Mouse (Mus musculus) erythroblast, adult 5-6 weeks (primary cell): ENCODE results near the gene Sys1. TPM values are rescaled to one million over a fixed set of nuclear protein-coding genes. Genes with fewer than 3 reads are reported as not detected.

ENCODE experiments used
- ATAC-seq: replicated peaks from 2 replicates; pipeline ENCODE4 v1.8.0; 2016; ENCODE audit warnings: moderate number of reproducible peaks, mild to moderate bottlenecking, moderate TSS enrichment, inconsistent platforms; ENCODE audit not compliant: poor library complexity, low FRiP score, severe bottlenecking
- total RNA-seq, 2 experiments: library from RNA; stranded (forward) in 1 of 2; stranded (reverse) in 1 of 2; fragments of 150-400 nt in 1 of 2; fragments of 200-764, 138-1000 nt in 1 of 2; gene quantifications; 2 replicates each; pipeline versions ENCODE4 v1.2.3 to v1.2.4; 2015 to 2017; ENCODE audit warnings: low replicate concordance in 2 of 2

Sys1 gene
- total RNA-seq, 2 experiments from 2014 or later = 3.7 to 7.1 TPM

GRCm38 (mm10) chr2:164487812-164488211 lies 31.0 kb downstream of the Sys1 start:
- no peak for ATAC-seq

- no peak for ATAC-seq
Measured at GRCm38 (mm10) chr2:164494126-164494525, 37.4 kb downstream of the Sys1 start.

- ATAC-seq = no peak
Measured at GRCm38 (mm10) chr2:164496331-164496730, 39.6 kb downstream of the Sys1 start.

GRCm38 (mm10) chr2:164496847-164497690 lies 40.3 kb downstream of the Sys1 start, which contains the start of gene Pigt:
Pigt (plus strand) TSS chr2:164497520.
- ATAC-seq = peak; percentile 100

DNA sequence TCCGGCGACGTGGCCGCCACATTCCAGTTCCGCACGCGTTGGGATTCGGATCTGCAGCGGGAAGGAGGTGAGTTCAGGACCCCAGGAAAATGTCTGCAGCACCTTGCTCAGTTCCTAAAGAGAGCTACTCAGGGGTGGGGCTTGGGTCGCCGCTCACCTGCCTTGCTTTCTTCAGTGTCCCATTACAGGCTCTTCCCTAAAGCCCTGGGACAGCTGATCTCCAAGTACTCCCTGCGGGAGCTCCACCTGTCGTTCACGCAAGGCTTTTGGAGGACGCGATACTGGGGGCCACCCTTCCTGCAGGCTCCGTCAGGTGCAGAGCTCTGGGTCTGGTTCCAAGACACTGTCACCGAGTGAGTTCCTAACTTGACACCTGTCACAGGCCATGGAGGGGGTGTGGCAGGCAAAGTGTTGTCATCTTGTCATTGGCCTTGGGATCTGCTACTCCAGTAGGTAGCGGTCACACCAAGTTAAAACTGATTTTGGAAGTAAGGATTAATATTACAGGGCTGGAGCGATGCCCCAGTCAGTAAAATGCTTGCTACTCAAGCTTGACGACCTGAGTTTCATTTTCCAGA lies 41.0 kb downstream of the Sys1 start:
- peak; percentile 17; the same call in 1 of the 2 replicates for ATAC-seq

DNA sequence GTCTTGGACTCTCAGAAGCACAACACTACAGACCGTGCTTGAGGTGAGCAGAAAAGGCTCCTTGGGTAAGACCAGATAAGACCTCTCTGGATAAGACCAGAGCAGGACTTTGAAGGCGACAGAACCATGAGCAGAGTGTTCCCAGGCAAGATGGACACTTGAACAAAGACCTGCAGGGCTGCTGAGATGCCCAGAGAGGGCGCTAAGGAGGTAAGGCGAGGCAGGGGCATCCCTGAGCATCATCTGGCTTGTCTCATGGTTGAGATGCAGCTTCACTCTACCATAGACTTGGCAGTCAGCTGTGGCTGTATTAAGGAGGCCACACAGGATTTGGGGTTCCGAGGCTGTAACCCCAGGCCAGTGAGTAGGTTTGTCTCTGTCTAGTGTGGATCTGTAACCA lies 42.6 kb downstream of the Sys1 start:
- ATAC-seq = no peak

DNA sequence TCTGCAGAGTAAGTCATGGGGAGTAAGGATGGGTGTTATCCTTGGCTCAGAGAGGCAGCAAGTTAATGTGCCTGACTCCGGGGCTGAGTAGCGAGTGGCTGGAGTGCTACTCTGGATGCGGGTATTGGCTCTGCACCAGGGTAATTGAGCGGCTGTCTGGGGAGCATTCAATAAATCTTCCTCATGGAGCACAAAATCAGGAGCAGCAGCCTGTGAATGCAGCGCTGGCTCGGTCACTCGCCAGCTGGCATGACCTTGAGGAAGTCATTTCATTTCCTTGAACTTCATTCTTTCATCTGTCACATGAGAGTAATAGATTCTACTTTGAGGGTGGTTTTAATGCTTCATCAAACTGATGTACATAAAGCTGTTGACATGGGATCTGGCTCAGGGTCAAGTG lies 43.7 kb downstream of the Sys1 start:
- no peak for ATAC-seq

DNA sequence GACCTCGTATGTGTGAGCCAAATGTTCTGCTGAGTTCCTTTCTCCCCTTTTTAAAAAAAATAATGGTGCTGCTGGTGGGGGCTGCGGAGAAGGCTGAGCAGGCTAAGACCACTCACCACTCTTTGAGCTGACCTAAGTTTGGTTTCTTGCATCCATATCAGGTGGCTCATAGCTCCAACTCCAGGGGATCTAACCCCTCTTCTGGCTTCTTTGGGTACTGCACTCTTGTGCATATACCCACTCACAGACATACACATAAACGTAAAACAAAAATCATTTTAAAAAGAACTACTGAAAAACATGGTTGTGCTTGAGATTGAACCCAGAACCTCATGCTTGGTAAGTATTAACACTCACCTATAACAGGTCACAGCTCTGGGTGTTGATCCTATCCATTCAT lies 48.2 kb downstream of the Sys1 start:
- ATAC-seq = no peak

DNA sequence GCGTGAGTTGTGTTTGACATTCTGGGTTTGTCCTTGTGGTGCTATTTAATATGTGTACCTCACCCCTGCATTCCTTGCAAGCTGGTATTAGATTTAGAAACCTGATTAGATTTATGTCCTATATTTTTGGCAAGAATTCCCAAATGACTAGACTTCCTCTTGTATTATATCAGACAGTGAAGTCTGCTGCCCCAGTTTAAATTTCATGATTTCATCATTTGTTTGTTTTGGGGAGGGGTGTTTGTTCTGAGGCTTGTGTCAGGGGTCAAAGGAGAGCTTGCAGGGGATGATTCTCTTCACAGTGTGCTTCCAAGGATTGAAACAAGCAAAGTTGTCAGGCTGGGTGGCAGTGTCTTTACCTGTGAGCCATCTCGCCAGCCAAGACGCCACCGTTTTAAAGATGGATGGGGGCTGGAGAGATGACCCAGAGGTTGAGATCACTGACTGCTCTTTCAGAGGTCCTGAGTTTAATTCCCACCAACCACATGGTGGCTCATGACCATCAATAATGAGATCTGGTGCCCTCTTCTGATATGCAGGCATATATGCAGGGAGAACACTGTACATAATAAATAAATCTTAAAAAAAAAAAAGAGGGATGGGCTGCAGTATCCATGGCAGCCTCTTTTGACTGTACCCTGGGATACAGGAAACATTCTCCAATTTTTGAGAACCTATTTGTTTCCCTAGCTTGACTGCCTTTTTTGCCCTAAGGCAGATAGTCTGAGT lies 49.0 kb downstream of the Sys1 start:
- no peak for ATAC-seq

DNA sequence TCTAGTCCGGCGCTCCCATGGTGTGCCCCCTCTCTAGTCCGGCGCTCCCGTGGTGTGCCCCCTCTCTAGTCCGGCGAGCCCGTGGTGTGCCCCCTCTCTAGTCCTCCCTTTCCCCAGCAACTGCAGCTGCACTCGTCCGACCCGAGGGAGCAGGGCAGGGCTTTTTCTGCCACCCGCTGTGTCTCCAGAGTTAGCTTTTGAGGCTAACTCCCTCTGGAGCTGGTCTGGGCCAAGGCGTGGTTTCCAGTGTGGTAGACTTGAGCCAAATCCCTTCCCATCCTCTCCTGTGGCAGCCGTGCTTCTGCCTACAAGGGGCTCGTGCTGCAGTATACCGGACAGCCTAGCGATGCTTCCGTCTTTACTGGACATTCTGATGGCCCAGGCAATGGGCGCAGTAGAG lies 51.0 kb downstream of the Sys1 start:
- ATAC-seq = no peak

GRCm38 (mm10) chr2:164510621-164511190 lies 53.9 kb downstream of the Sys1 start:
- ATAC-seq = no peak

- no peak for ATAC-seq
Measured at GRCm38 (mm10) chr2:164512121-164512909, 55.6 kb downstream of the Sys1 start.

- ATAC-seq = no peak
Measured at GRCm38 (mm10) chr2:164513389-164513788, 56.6 kb downstream of the Sys1 start.

DNA sequence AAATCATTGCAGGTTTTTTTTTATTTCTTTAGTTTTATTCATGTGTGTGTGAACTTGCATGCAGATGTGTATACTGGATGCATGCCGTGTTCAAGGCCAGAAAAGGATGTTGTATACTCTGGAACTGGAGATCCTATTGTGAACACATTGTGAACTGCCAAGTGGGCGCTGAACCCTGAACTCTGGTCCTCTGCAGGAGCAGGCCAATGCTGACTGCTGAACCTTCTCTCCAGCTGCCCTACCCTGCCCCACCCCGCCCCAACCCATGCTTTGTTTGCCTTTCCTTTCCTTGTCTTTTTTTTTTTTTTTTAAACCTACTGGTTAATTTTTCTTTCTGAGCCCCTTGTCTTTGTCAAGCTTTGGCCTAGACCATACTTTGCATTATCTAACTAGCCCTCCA lies 58.2 kb downstream of the Sys1 start:
- no peak for ATAC-seq

DNA sequence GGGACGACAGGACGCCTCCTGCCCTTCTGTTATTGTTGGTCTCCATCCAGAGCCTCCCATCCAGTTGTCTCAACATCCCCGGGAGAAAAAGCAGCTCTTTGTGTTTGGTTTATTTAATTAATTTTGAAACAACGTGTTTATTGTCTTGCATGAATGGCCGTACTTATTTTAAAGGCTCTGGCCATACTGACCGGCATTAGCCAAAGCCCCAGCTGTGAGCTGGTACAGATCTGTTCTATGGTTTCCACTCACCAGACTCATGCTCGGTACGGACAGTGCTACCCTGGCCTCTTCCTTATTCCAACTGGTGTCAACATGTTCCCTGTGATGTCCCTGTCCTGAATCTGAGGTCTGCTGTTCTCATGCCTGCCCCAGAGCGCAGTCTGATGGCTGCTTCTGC lies 59.1 kb downstream of the Sys1 start:
- no peak for ATAC-seq

GRCm38 (mm10) chr2:164516592-164516991 lies 59.8 kb downstream of the Sys1 start:
- ATAC-seq = no peak

DNA sequence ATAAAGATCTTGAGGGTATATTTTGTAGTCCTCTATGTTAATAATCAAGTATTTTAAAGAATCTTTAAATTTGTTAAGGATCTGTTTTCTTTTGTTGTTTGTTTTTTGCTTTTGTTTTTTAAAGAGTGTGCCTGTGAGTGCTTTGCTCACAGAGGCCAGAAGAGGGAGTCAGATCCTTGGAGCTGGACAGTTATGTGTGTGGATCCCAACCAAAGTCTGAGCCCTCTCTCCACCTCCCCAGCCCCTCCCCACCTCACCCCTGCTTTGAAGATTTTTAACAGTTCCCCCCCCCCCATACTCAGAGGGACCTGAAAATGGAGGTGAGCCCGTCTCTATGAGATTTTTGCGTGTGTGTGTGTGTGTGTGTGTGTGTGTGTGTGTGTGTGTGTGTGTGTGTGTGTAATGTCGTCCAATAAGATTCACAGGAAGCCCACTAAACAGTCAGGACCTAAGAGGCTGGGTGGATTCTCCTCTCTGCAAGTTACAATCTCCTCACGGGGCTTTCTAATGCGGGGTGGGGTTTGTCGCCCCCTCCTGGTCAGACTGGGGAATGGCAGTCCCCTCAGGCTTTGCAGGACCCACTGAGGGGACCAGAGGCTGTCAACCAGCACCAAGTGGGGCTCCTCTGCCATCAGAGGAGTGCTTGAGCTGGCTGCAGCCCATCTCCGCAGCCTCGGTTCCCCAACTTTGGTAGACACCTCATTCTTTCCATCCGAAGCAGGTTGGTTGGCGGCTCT lies 60.9 kb downstream of the Sys1 start:
- ATAC-seq = peak; percentile 64; the same call in 1 of the 2 replicates

DNA sequence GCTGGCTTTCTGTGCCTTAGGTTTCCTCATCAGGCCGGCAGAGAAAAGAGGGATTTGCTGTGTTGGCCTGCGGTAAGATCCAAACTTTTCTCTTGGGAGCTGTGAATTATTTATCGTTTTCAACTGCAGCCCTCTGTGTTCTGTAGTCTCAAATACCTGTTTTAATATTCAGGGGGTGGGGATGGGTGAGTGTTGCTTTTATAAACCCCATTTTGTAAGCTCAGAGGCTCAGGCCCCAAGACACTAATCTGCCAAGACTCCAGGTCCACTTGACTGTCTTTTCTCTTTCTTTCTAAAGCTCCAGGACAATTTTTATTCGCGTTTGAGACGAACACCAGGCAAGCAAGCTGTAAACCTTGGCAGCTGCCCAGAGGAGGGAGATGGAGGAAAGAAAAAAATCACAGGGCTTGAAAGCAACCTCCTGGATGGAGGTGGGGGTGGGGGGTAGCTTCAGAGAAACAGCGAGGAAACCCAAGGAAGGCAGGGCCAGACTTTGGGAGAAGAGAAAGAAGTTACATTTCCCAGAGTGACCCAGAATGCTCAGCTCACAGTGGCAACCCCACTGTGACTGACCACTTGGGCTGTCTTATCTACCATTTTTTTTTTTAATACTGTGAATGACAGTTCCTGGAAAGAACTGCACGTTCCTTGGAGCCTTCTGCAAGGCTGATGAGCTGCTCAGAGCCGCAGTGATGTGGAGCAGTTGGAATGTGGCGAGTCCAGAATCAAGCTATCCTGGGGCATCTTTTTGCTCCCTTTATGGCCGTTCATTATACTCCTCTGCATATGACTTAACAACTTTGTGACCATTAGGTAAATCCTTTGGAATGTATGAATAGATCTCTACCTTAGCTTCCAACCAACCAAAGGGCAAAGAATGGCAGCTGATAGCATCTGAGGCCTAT lies 61.8 kb downstream of the Sys1 start:
- ATAC-seq = no peak
